Mouse (Mus musculus): ENCODE data around the gene Ezh1. TPM values are rescaled to one million over a fixed set of nuclear protein-coding genes. Genes with fewer than 3 reads are reported as not detected.

Ezh1 gene
- polyA plus RNA-seq, 1 experiment from 2014 or later, result 12.4 TPM

DNA sequence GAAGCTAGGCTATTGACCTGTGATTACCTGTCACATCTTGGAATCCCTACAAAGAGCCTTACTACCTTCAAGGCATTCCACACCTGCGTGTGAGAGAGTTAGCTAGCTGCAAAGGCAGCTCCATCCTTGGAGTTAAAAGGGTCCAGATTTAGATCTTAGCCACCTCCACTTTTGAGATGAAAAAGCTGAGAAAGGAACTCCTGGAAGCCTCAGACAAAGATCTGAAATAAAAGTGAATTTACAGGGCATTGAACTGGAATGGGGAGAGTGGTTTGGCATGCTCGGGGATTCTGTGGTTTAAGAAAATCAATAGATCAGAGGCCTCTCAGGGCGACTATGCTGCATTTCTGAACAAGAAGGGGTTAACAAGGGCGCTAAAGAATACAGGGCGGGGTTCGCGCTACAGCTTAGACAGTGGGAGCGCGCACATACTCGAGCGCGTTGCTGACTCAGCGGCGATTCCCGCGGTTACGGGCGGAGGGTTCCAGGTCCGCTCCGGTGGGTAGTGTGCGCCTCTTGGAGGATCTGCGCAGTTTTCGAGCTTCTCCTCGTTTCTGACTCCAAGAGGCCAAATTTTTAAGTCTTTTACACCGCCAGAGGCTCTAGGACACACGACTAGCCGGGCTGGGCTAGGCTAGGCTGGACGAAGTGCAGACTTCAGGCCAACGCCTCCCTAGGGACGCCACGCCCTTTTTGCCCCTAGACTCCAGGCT is 54.4 kb downstream of the Ezh1 start:
- Histone ChIP-seq H3K27me3 (replicated peaks; ENCODE audit: control insufficient read depth, insufficient read depth, low read length) (peaks cover 99% of the 10 kb centered on the region), H3K36me3 (ENCODE audit: control insufficient read depth, insufficient read depth, low read length) (0 out of 2 replicates have a peak, but pooled peaks cover 2% of the 10 kb centered on the region), H3K9ac (ENCODE audit: low read depth, low read length) (peak overlapping the region; percentile 43; the same call in 1 of the 2 replicates), H3K4me1 (replicated peaks; ENCODE audit: control insufficient read depth, insufficient read depth, low read length) (peaks cover 54% of the 10 kb centered on the region), H3K9me3 (ENCODE audit: control insufficient read depth, low read length) (no peaks in the 10 kb centered on the region), H3K4me3 (ENCODE audit: low read depth, low read length) (peak overlapping the region; percentile 57), H3K27ac (ENCODE audit: low read depth, low read length) (peak overlapping the region; percentile 68), H3K4me2 (peak overlapping the region; percentile 88)
- DNase-seq (ENCODE audit: low spot score) (peak; percentile 77), ATAC-seq (replicated peaks; ENCODE audit: low FRiP score) (peak; percentile 48; the same call in 1 of the 2 replicates)
- WGBS, result 0% methylated on average over 31 of the region's 31 CpGs

DNA sequence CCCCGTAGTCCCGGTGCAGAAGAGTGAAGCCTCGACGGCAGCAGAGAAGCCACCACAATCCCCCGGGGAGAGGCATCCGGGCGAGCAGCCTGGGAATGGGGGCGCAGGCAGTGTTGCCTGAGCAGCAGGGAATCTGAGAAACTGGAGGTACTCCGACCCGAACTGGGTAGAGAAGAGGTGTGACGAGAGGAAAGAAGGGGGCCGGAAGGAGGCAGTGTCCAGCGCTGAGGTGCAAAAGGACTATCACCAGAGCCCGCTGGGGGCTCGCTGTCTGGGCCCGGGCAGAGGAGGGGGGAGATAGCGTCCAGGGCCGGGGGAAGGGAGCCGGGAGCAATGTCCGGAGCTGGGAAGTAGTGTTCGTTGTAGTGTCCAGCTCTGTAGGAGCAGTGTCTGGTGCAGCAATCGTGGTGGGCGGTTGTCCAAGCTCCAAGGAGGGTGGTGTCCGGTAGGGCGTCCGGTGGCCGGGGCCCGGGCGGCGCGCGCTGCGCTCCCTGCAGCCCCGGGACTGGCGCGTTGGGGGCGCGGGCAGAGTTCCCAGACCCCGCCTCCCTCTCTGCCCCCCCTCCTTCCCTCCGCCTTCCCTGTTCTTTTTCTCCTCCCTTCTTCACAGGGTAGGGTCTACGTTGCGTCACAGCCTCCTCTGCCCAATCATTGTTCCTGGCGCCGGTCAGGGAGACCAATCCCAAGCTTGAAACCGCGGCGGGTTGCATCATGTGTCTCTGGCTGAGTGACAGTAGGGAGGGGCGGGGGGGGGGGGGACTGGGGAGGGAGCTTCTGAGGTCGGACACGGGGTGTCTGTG is 55.3 kb downstream of the Ezh1 start, which contains the start of gene Plekhh3:
Plekhh3 (minus strand) TSS at position 541 of the 800 bp plus-strand sequence.
- peak within 1 kb of the TSS; percentile 88 for H3K4me2 ChIP-seq
- H3K27me3 ChIP-seq (replicated peaks; ENCODE audit: control insufficient read depth, insufficient read depth, low read length), result peaks cover 99% of the 10 kb centered on the region
- ATAC-seq (replicated peaks; ENCODE audit: low FRiP score), result peak; percentile 89
- H3K4me3 ChIP-seq (ENCODE audit: low read depth, low read length), result peak within 1 kb of the TSS; percentile 61
- under 1% methylated on average over 49 of the region's 50 CpGs for WGBS
- peak; percentile 86 for DNase-seq (ENCODE audit: low spot score)
- H3K9me3 ChIP-seq (ENCODE audit: control insufficient read depth, low read length), result no peaks in the 10 kb centered on the region
- peaks cover 7% of the 10 kb centered on the region for H3K36me3 ChIP-seq (ENCODE audit: control insufficient read depth, insufficient read depth, low read length)
- H3K9ac ChIP-seq (ENCODE audit: low read depth, low read length), result peak within 1 kb of the TSS; percentile 47
- peak within 1 kb of the TSS; percentile 68 for H3K27ac ChIP-seq (ENCODE audit: low read depth, low read length)
- peaks cover 50% of the 10 kb centered on the region for H3K4me1 ChIP-seq (replicated peaks; ENCODE audit: control insufficient read depth, insufficient read depth, low read length)

DNA sequence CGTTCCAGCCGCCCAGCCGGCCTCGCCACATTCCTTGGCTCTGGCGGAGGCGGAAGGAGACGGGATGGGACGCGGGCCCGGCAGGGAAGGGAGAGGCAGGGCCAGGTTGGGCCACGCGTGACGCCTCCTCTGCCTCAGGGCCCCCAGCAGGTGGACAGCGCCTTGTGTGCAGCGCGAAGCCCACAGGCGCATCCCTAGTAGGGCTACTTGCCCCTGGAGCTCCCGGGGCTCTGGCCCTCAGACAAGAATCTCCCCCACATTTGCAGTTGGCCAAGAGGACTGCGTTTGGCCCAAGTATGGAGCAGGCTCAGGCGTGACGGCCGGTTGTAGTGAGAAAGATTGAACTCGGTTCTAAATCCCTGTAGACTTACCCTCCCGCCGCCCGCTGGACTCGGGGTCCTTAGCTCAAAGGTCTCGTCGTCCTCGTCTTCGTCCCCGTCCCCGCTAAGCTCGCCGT is 55.9 kb downstream of the Ezh1 start, which contains the start of gene Cntnap1:
Cntnap1 (plus strand) TSS at position 170 of the 457 bp plus-strand sequence.
- ATAC-seq (replicated peaks; ENCODE audit: low FRiP score) (no peak), DNase-seq (ENCODE audit: low spot score) (peak; percentile 64)
- H3K9ac ChIP-seq (ENCODE audit: low read depth, low read length), result peak within 1 kb of the TSS; percentile 47
- H3K4me3 ChIP-seq (ENCODE audit: low read depth, low read length), result peak within 1 kb of the TSS; percentile 61
- H3K9me3 ChIP-seq (ENCODE audit: control insufficient read depth, low read length), result no peaks in the 10 kb centered on the region
- H3K27ac ChIP-seq (ENCODE audit: low read depth, low read length), result 0 out of 2 replicates have a peak within 1 kb of the TSS, but pooled peaks have one; percentile 52
- H3K4me1 ChIP-seq (replicated peaks; ENCODE audit: control insufficient read depth, insufficient read depth, low read length), result peaks cover 51% of the 10 kb centered on the region
- H3K27me3 ChIP-seq (replicated peaks; ENCODE audit: control insufficient read depth, insufficient read depth, low read length), result peaks cover 99% of the 10 kb centered on the region
- 3% methylated on average over 35 of the region's 35 CpGs for WGBS
- H3K4me2 ChIP-seq, result peak within 1 kb of the TSS; percentile 88
- peaks cover 7% of the 10 kb centered on the region for H3K36me3 ChIP-seq (ENCODE audit: control insufficient read depth, insufficient read depth, low read length)

DNA sequence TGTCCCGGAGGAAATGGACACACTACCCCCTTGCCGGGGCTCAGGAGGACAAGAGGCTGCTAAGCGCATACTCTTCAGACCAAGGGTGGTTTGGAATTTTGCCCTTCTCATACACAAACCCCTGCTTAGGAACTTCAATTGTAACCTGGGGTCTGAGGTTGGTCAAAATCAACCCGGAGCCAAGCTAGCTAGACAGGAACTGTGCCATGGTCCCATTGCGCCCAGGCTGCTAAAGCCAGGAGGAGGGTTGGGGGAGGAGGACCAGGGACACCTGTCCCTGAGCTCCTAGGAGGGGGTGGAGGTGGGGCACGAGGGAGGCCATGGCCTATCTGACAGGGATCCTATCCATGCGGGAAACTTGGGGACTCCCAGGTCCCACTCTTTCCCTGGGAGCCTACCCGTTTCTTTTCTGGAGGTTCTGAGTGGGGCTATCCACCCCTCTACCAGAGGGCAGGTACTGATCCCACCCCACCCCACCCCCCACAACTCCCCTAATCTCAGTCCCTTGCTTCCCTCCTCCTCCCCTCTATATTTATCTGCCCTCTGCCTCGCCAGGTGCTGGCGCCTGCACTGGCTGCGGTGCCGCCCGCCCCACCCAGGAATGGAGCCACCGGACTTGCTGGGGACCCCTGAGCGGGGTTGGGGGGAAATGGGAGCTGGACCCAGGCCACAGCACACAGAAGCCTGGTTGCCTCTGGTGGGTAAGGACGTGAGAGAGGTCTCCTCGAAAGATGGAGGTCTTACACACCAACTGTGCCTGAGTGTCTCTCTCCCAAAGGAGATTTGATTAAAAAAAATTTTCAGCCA is 56.8 kb downstream of the Ezh1 start:
- whole genome bisulfite sequencing, result 14% methylated on average over 16 of the region's 17 CpGs
- Histone ChIP-seq H3K4me3 (ENCODE audit: low read depth, low read length) (peak overlapping the region; percentile 61), H3K4me2 (peak overlapping the region; percentile 88), H3K9me3 (ENCODE audit: control insufficient read depth, low read length) (no peaks in the 10 kb centered on the region), H3K36me3 (ENCODE audit: control insufficient read depth, insufficient read depth, low read length) (peaks cover 7% of the 10 kb centered on the region), H3K27me3 (replicated peaks; ENCODE audit: control insufficient read depth, insufficient read depth, low read length) (peaks cover 99% of the 10 kb centered on the region), H3K9ac (ENCODE audit: low read depth, low read length) (no peak overlapping the region), H3K27ac (ENCODE audit: low read depth, low read length) (no peak overlapping the region), H3K4me1 (replicated peaks; ENCODE audit: control insufficient read depth, insufficient read depth, low read length) (peaks cover 58% of the 10 kb centered on the region)
- DNase-seq (ENCODE audit: low spot score) (no peak), ATAC-seq (replicated peaks; ENCODE audit: low FRiP score) (no peak)

DNA sequence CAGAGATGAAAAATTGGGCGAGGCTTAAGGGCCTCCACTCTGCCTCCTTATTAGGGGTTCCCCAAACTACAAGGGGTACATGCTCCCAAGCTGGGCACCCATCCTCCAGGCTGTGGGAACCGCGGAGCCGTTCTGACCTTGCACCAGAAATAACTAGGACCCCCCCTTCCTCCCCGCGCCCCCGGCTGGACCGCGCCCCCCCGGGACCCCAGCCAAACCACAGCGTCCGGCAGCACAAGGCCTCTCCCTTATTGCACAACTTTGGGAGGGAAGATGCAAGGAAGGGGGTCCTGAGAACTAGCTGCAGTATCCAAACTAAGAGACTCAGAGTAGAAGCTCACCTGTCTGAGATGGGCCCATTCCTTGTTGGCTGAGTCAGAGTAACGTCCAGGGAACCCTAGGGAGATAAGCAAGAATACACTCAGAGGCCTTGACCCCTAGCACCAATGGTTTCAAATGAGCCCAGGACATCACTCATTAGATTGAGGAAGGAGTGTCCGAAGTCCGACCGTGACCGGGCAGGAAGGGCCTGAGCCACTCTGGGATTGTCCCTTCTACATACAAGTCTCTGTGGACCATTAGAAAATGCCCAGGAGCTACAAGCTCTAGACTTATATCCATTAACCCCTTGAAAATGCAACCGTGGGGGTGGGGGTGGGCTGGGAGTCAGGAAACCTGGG is 57.8 kb downstream of the Ezh1 start:
- H3K27ac ChIP-seq (ENCODE audit: low read depth, low read length), result no peak overlapping the region
- H3K27me3 ChIP-seq (replicated peaks; ENCODE audit: control insufficient read depth, insufficient read depth, low read length), result peaks cover 99% of the 10 kb centered on the region
- no peak overlapping the region for H3K9ac ChIP-seq (ENCODE audit: low read depth, low read length)
- H3K4me1 ChIP-seq (replicated peaks; ENCODE audit: control insufficient read depth, insufficient read depth, low read length), result peaks cover 53% of the 10 kb centered on the region
- no peak for DNase-seq (ENCODE audit: low spot score)
- no peaks in the 10 kb centered on the region for H3K9me3 ChIP-seq (ENCODE audit: control insufficient read depth, low read length)
- peaks cover 7% of the 10 kb centered on the region for H3K36me3 ChIP-seq (ENCODE audit: control insufficient read depth, insufficient read depth, low read length)
- WGBS, result 41% methylated on average over 18 of the region's 18 CpGs
- no peak overlapping the region for H3K4me3 ChIP-seq (ENCODE audit: low read depth, low read length)
- H3K4me2 ChIP-seq, result 0 out of 2 replicates have a peak overlapping the region, but pooled peaks have one; percentile 88
- ATAC-seq (replicated peaks; ENCODE audit: low FRiP score), result no peak

DNA sequence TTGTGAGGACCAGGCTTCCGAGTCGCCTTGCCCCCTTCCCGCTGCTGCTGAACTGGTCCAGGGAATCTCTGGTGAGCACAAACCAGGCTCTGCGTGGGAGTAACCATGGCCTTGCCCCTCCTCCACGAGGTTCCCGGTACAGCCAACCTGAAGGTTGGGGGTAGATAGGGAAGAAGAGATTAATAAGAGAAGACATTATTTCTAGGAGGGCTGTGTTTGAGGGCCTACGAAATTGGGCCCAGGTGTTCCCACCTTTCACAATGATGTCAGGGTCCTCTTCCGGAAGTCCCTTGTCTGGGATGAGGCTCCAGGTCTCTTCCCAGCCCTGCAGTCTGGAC is 58.3 kb downstream of the Ezh1 start:
- Histone ChIP-seq H3K27ac (ENCODE audit: low read depth, low read length) (no peak overlapping the region), H3K36me3 (ENCODE audit: control insufficient read depth, insufficient read depth, low read length) (peaks cover 7% of the 10 kb centered on the region), H3K9ac (ENCODE audit: low read depth, low read length) (no peak overlapping the region), H3K27me3 (replicated peaks; ENCODE audit: control insufficient read depth, insufficient read depth, low read length) (peaks cover 99% of the 10 kb centered on the region), H3K9me3 (ENCODE audit: control insufficient read depth, low read length) (no peaks in the 10 kb centered on the region), H3K4me1 (replicated peaks; ENCODE audit: control insufficient read depth, insufficient read depth, low read length) (peaks cover 49% of the 10 kb centered on the region), H3K4me3 (ENCODE audit: low read depth, low read length) (no peak overlapping the region), H3K4me2 (no peak overlapping the region)
- 33% methylated on average over 8 of the region's 8 CpGs for whole genome bisulfite sequencing
- no peak for ATAC-seq (replicated peaks; ENCODE audit: low FRiP score)
- no peak for DNase-seq (ENCODE audit: low spot score)

DNA sequence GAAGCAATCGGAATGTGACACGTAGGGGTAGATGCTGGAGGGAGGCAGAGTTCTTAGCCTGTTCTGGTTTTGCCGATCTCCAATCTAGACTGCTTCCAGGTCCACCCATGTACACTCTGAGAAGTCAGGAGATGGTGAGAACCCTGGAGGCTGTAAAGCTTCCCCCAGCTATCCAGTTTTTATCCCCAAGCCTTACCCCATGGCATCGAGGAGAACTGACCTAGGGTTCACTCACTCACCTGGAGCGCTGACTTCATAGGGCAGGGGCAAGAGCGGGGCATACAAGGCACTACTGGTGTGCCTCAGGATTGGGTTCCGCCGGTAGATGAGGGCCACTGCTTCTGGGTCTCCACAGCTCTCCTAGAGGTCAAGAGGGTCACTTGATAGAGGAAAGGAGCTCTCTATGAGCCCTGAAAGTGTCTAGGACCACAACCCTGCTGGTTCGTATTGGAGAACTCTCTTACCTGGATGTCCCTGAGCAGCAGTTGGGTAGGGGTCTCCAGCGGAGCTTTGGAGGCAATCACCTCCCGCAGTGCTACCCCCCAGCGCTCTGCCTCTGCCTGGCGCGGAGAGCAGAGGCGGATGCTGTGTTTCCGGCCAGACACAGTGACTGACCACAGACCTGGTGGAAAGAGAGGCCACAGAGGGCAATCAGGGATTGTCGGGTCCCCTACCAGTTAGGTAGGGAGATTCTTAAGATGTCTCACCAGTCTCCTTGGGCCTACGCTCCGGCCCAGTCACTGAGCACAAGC is 58.9 kb downstream of the Ezh1 start:
- Histone ChIP-seq H3K4me3 (ENCODE audit: low read depth, low read length) (no peak overlapping the region), H3K9me3 (ENCODE audit: control insufficient read depth, low read length) (no peaks in the 10 kb centered on the region), H3K9ac (ENCODE audit: low read depth, low read length) (no peak overlapping the region), H3K4me1 (replicated peaks; ENCODE audit: control insufficient read depth, insufficient read depth, low read length) (peaks cover 46% of the 10 kb centered on the region), H3K27me3 (replicated peaks; ENCODE audit: control insufficient read depth, insufficient read depth, low read length) (peaks cover 100% of the 10 kb centered on the region), H3K27ac (ENCODE audit: low read depth, low read length) (no peak overlapping the region), H3K36me3 (ENCODE audit: control insufficient read depth, insufficient read depth, low read length) (peaks cover 7% of the 10 kb centered on the region), H3K4me2 (no peak overlapping the region)
- 47% methylated on average over 19 of the region's 19 CpGs for WGBS
- DNase-seq (ENCODE audit: low spot score) (no peak), ATAC-seq (replicated peaks; ENCODE audit: low FRiP score) (no peak)

Data from liver, embryonic 11.5 days (tissue).